Mouse (Mus musculus): ENCODE measurements around the gene Spa17.

The Spa17 gene

DNA sequence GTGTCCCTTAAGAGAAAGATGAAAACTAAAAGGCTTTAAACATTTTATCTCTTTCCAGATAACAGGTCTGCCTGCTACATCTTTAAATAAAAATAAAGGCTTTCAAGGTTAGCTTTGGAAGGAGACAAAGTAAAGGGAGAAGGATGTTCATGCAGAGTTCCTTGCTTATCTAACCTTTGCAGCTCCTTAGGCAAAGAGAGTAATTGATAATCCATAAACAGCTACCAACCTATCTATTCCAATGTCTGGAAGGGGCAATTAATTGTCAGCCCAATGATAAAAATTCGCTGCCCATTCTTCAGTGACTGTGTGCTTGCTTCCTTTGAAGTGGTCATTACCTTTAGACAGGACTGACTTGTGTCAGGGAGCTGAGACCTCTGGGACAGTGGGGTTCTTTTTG is 49.7 kb downstream of the Spa17 start:
- DNase-seq (ENCODE audit: low spot score): no peak

GRCm38 (mm10) chr9:37560617-37561016 is 52.9 kb downstream of the Spa17 start:
- DNase-seq (ENCODE audit: low spot score): no peak

DNA sequence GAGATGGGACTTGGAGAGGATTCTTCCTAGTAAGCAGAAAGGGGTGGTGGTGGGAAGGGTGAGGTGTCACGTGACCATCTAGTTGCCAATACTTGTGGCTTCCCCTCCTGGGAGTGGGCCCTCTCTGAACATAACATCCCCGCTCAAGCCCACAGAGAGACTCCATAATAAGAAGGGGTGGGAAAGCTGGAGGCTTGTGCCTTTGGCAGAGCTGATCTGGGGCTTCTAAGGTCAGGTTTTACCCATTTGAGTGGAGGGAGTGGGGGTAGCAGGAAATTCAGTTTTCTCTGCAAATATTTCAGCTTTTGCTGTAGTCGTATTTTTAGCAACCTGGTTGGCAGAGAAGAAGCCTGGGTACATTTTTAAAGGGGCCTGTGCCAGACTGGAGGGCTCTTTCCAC is 57.2 kb downstream of the Spa17 start:
- no peak for DNase-seq (ENCODE audit: low spot score)

DNA sequence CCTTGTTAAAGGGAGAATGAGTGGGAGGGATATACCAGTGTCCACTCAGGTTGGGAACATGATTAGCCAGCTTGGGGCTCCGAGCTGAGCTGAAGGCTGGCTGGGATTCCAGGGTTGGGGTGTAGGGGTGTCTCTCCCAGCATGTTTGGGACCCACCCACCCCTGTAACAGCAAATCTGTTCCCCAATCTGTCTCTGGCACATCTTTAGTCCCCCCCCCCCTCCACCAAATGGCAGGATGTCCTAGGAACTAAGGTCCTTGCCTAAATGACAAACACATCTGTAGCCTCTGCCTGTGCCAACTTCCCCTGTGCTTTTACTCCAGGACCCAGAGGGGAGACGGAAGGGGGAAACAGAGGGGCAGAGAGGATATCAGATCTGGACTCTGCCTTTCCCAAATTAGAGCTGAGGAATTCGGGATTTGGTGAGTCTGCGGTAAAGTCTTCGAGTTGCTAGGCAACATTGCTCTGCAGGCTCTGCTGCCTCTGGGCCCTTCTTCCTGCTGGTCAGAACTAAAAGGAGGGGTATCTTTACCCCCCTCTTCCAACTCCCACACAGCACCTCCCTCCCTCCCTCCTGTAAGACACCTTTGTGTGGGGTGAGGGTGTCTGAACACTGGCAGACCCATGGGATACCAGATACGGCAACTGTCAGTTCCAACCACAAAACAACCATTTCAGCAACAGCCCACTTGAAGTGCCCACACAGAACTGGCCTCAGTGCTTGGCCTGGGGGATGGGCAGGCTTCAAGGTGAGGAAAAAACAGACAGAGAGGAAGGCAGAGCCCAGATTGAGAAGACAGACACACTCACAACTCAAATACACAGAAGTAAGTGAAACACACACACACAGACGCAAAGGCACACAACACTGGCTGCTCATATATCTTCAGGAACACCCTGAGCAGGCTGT is 58.4 kb downstream of the Spa17 start, which contains the start of gene Siae:
TSS of gene Siae (plus strand) at position 861 of the 911 bp plus-strand sequence.
- no peak for DNase-seq (ENCODE audit: low spot score)

DNA sequence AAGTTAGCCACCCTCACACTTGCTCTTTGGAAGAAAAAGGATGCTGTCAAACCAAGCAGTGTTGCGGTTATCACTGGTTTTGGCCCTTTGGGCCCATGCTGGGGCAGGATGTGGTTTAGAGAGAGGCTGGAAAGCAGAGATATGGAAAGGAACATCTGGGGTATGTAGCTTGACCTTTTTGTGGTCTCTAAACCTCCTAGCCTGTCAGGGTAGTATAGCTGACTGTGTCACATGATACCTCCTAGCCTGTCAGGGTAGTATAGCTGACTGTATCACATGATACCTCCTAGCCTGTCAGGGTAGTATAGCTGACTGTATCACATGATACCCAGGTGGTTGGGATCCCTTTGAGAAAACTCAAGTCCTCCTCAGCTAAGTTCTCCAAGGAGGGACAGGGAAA is 59.2 kb downstream of the Spa17 start:
- DNase-seq (ENCODE audit: low spot score): no peak
